Mouse (Mus musculus): ENCODE data around the gene 4933424G06Rik.

- TF ChIP-seq POLR2A (IDR thresholded peaks at IDR 0.05; ENCODE audit: control insufficient read depth, low read depth, low read length) (no peak), CTCF (IDR thresholded peaks at IDR 0.05; ENCODE audit: control insufficient read depth, insufficient read depth, insufficient replicate concordance, low read depth, low read length) (no peak)
These were observed 57.4 kb downstream of the 4933424G06Rik start for GRCm38 (mm10) chr1:36767321-36767720.
